Mouse (Mus musculus): Measurements from ENCODE around the gene Rps18. TPM values are rescaled to one million over a fixed set of nuclear protein-coding genes. Genes with fewer than 3 reads are reported as not detected.
A peak's percentile ranks its signal among the peaks of the same experiment; 100 is the strongest.

Gene Rps18
- total and polyA plus RNA-seq, 2 experiments from 2014 or later: 845 to 1,548 TPM

- 72% methylated on average over 19 of the region's 19 CpGs for WGBS
- DNase-seq (ENCODE audit: low spot score) (no peak), ATAC-seq (ENCODE audit: insufficient read depth, low read depth) (no peak)
- H3K4me1 ChIP-seq (ENCODE audit: control insufficient read depth, insufficient read depth): peaks cover 17% of the 10 kb centered on the region
- no peak overlapping the region for H3K9ac ChIP-seq (replicated peaks; ENCODE audit: low read depth, low read length)
- no peak overlapping the region for H3K4me3 ChIP-seq (ENCODE audit: low read depth, low read length)
- TF ChIP-seq EP300 (IDR thresholded peaks at IDR 0.05; ENCODE audit: low read depth) (no peak), CTCF (IDR thresholded peaks at IDR 0.05; ENCODE audit: low read depth) (no peak)
- peaks cover 38% of the 10 kb centered on the region for H3K27me3 ChIP-seq (ENCODE audit: control insufficient read depth, insufficient read depth, low read length)
- H3K9me3 ChIP-seq (replicated peaks; ENCODE audit: control insufficient read depth, low read length): no peaks in the 10 kb centered on the region
- H3K4me2 ChIP-seq (ENCODE audit: low read depth, low read length): peak overlapping the region; percentile 58; the same call in 1 of the 2 replicates
- H3K27ac ChIP-seq (ENCODE audit: low read depth): peak overlapping the region; percentile 81
- no peaks in the 10 kb centered on the region for H3K36me3 ChIP-seq (replicated peaks; ENCODE audit: control insufficient read depth, insufficient read depth, low read length)
Measured at GRCm38 (mm10) chr17:33980181-33981035, 24.6 kb upstream of the Rps18 start.

- H3K9ac ChIP-seq (replicated peaks; ENCODE audit: low read depth, low read length): no peak overlapping the region
- no peaks in the 10 kb centered on the region for H3K36me3 ChIP-seq (replicated peaks; ENCODE audit: control insufficient read depth, insufficient read depth, low read length)
- peaks cover 38% of the 10 kb centered on the region for H3K27me3 ChIP-seq (ENCODE audit: control insufficient read depth, insufficient read depth, low read length)
- H3K9me3 ChIP-seq (replicated peaks; ENCODE audit: control insufficient read depth, low read length): no peaks in the 10 kb centered on the region
- H3K4me3 ChIP-seq (ENCODE audit: low read depth, low read length): no peak overlapping the region
- no peak overlapping the region for H3K27ac ChIP-seq (ENCODE audit: low read depth)
- ATAC-seq (ENCODE audit: insufficient read depth, low read depth) (no peak), DNase-seq (ENCODE audit: low spot score) (no peak)
- no peak for TF ChIP-seq CTCF (IDR thresholded peaks at IDR 0.05; ENCODE audit: low read depth)
- no peak for TF ChIP-seq EP300 (IDR thresholded peaks at IDR 0.05; ENCODE audit: low read depth)
- no peak overlapping the region for H3K4me2 ChIP-seq (ENCODE audit: low read depth, low read length)
- H3K4me1 ChIP-seq (ENCODE audit: control insufficient read depth, insufficient read depth): peaks cover 17% of the 10 kb centered on the region
- WGBS: 65% methylated on average over 6 of the region's 6 CpGs
Measured at GRCm38 (mm10) chr17:33979512-33980050, 23.8 kb upstream of the Rps18 start.

DNA sequence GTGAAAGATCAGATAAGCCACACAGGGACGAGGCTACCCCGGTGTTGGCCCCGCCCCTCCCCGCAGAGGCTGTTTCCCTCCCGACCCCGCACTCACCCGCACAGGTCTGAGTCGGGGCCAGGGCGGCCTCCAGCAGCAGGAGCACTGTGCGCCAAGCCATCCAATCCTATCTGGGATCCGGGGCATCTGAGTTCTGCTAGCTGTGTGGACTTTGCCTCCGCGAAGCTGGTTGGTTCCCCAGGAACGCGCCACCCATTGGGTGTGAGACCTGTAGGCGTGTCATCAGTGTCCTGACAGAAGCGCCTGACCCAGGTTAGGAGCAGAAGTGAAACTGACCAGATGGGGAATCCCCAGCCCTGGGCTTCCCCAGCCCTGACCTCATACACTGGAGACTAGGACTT lies 22.8 kb upstream of the Rps18 start:
- Histone ChIP-seq H3K4me2 (ENCODE audit: low read depth, low read length) (peak overlapping the region; percentile 69), H3K36me3 (replicated peaks; ENCODE audit: control insufficient read depth, insufficient read depth, low read length) (no peaks in the 10 kb centered on the region), H3K9me3 (replicated peaks; ENCODE audit: control insufficient read depth, low read length) (no peaks in the 10 kb centered on the region), H3K9ac (replicated peaks; ENCODE audit: low read depth, low read length) (peak overlapping the region; percentile 24; the same call in 1 of the 2 replicates), H3K4me1 (ENCODE audit: control insufficient read depth, insufficient read depth) (peaks cover 17% of the 10 kb centered on the region), H3K4me3 (ENCODE audit: low read depth, low read length) (peak overlapping the region; percentile 47), H3K27me3 (ENCODE audit: control insufficient read depth, insufficient read depth, low read length) (peaks cover 38% of the 10 kb centered on the region), H3K27ac (ENCODE audit: low read depth) (no peak overlapping the region)
- no peak for TF ChIP-seq CTCF (IDR thresholded peaks at IDR 0.05; ENCODE audit: low read depth)
- no peak for TF ChIP-seq EP300 (IDR thresholded peaks at IDR 0.05; ENCODE audit: low read depth)
- peak; percentile 10 for DNase-seq (ENCODE audit: low spot score)
- 2% methylated on average over 17 of the region's 17 CpGs for WGBS
- peak; percentile 62 for ATAC-seq (ENCODE audit: insufficient read depth, low read depth)

DNA sequence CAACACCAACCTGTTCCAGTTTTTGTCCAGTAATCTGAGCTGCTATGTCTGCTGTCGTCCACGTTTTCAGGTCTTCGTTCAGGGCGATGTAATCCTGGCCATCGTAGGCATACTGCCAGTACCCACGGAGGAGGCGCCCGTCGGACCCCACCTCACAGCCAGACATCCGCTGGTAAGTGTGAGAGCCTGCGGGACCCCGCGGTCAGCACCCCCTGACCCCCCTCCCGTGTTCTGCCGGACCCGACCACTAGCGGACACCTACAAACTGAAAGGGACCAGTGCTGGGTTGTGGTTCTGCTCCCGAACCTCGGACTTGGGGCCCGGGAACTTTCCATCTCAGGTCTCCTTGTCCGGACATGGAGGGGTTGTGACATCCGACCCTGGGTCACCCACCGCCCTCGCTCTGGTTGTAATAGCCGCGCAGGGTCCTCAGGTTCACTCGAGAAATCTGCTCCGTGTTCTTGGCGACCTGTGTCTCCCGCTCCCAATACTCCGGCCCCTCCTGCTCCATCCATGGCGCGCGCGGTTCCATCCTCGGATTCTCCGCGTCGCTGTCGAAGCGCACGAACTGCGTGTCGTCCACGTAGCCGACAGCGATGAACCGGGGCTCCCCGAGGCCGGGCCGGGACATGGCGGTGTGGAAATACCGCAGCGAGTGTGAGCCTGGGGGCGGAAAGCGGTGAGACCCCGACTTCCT lies 22.2 kb upstream of the Rps18 start:
- Histone ChIP-seq H3K27ac (ENCODE audit: low read depth) (no peak overlapping the region), H3K4me3 (ENCODE audit: low read depth, low read length) (peak overlapping the region; percentile 47), H3K4me2 (ENCODE audit: low read depth, low read length) (peak overlapping the region; percentile 69), H3K27me3 (ENCODE audit: control insufficient read depth, insufficient read depth, low read length) (peaks cover 38% of the 10 kb centered on the region), H3K9me3 (replicated peaks; ENCODE audit: control insufficient read depth, low read length) (no peaks in the 10 kb centered on the region), H3K4me1 (ENCODE audit: control insufficient read depth, insufficient read depth) (peaks cover 17% of the 10 kb centered on the region), H3K36me3 (replicated peaks; ENCODE audit: control insufficient read depth, insufficient read depth, low read length) (no peaks in the 10 kb centered on the region), H3K9ac (replicated peaks; ENCODE audit: low read depth, low read length) (peak overlapping the region; percentile 24; the same call in 1 of the 2 replicates)
- DNase-seq (ENCODE audit: low spot score) (no peak), ATAC-seq (ENCODE audit: insufficient read depth, low read depth) (no peak)
- 1% methylated on average over 57 of the region's 57 CpGs for WGBS
- TF ChIP-seq EP300 (IDR thresholded peaks at IDR 0.05; ENCODE audit: low read depth): no peak
- TF ChIP-seq CTCF (IDR thresholded peaks at IDR 0.05; ENCODE audit: low read depth): no peak

DNA sequence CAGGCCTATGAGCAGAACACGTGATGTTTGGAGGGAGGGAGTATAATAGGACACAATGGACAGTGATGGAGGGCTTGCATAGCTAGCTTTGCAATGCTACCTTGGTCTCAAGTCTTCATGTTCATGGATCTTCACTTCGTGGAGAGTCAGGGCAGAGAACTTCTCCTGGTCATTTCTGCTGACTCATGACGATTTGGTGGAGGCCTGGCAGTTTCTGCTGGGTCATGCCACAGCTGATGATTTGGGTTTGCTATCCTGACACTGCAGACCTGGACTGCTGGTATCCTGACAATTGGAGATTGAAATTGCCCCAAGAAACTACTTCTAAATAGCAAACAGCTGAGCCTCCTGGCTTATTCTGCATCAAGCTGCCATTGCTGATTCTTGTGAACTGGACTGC lies 17.8 kb upstream of the Rps18 start:
- peaks cover 7% of the 10 kb centered on the region; the same call in 1 of the 2 replicates for H3K9me3 ChIP-seq (replicated peaks; ENCODE audit: control insufficient read depth, low read length)
- TF ChIP-seq EP300 (IDR thresholded peaks at IDR 0.05; ENCODE audit: low read depth): no peak
- no peak for TF ChIP-seq CTCF (IDR thresholded peaks at IDR 0.05; ENCODE audit: low read depth)
- WGBS: 36% methylated on average over 3 of the region's 3 CpGs
- H3K9ac ChIP-seq (replicated peaks; ENCODE audit: low read depth, low read length): no peak overlapping the region
- H3K4me2 ChIP-seq (ENCODE audit: low read depth, low read length): no peak overlapping the region
- no peak overlapping the region for H3K4me3 ChIP-seq (ENCODE audit: low read depth, low read length)
- H3K27ac ChIP-seq (ENCODE audit: low read depth): no peak overlapping the region
- no peaks in the 10 kb centered on the region for H3K36me3 ChIP-seq (replicated peaks; ENCODE audit: control insufficient read depth, insufficient read depth, low read length)
- no peak for ATAC-seq (ENCODE audit: insufficient read depth, low read depth)
- H3K27me3 ChIP-seq (ENCODE audit: control insufficient read depth, insufficient read depth, low read length): peaks cover 21% of the 10 kb centered on the region
- peaks cover 7% of the 10 kb centered on the region; the same call in 1 of the 2 replicates for H3K4me1 ChIP-seq (ENCODE audit: control insufficient read depth, insufficient read depth)
- DNase-seq (ENCODE audit: low spot score): no peak

All from heart, postnatal 0 days (tissue).